Mouse (Mus musculus) layer of hippocampus, adult 8-10 months (tissue): Measurements from ENCODE around the gene Ifit1bl2. TPM values are rescaled to one million over a fixed set of nuclear protein-coding genes. Genes with fewer than 3 reads are reported as not detected.
"Not testable (repeated sequence)": the region's sequence is repeated elsewhere in the genome, so short reads cannot be mapped to it uniquely, and the experiment has no call there.

Source experiments
- DNase-seq, 2 experiments: peaks; one replicate each; pipeline ENCODE4 v3.0.0; 2022; ENCODE audit warnings: low spot score in 2 of 2
- total RNA-seq, 4 experiments: library from RNA; stranded (reverse); gene quantifications; 2 replicates each; pipeline ENCODE4 v1.2.4; 2022

The Ifit1bl2 gene
- total RNA-seq, result under 1 TPM; 0.54 to 0.70 (median 0.57) TPM

GRCm38 (mm10) chr19:34640623-34641022, at the start of gene Ifit1bl2, which contains the start of gene Ifit1:
Gene Ifit1bl2 (minus strand): TSS chr19:34640743.
Gene Ifit1 (plus strand): TSS chr19:34640871.
- DNase-seq, result no peak

- no peak for DNase-seq
Measured at GRCm38 (mm10) chr19:34685530-34685929, 45.0 kb upstream of the Ifit1bl2 start.

GRCm38 (mm10) chr19:34684857-34685256, 44.3 kb upstream of the Ifit1bl2 start:
- peak in 1 of 2 experiments; percentile 49 for DNase-seq

- DNase-seq, result no peak
Measured at GRCm38 (mm10) chr19:34678428-34678827, 37.9 kb upstream of the Ifit1bl2 start.

- DNase-seq, result no peak
Measured at GRCm38 (mm10) chr19:34673476-34673875, 32.9 kb upstream of the Ifit1bl2 start.

- DNase-seq, result peak; percentile 26 to 77
Measured at GRCm38 (mm10) chr19:34666127-34666526, 25.6 kb upstream of the Ifit1bl2 start.

- DNase-seq, result no peak
Measured at GRCm38 (mm10) chr19:34662740-34663139, 22.2 kb upstream of the Ifit1bl2 start.

GRCm38 (mm10) chr19:34662067-34662507, 21.5 kb upstream of the Ifit1bl2 start:
- peak; percentile 15 to 61 for DNase-seq

GRCm38 (mm10) chr19:34656511-34657298, 16.2 kb upstream of the Ifit1bl2 start:
- DNase-seq, result no peak

- no peak for DNase-seq
Measured at GRCm38 (mm10) chr19:34655227-34655805, 14.8 kb upstream of the Ifit1bl2 start.

GRCm38 (mm10) chr19:34650997-34651396, 10.5 kb upstream of the Ifit1bl2 start:
- DNase-seq, result no peak

- DNase-seq, result no peak
Measured at GRCm38 (mm10) chr19:34650276-34650675, 9.7 kb upstream of the Ifit1bl2 start.

- DNase-seq, result not testable (repeated sequence)
Measured at GRCm38 (mm10) chr19:34647630-34648029, 7.1 kb upstream of the Ifit1bl2 start.

- DNase-seq, result no peak
Measured at GRCm38 (mm10) chr19:34642616-34643015, 2.1 kb upstream of the Ifit1bl2 start.

GRCm38 (mm10) chr19:34636933-34637557, 3.5 kb downstream of the Ifit1bl2 start:
- DNase-seq, result peak; percentile 27 to 58

GRCm38 (mm10) chr19:34633484-34633883, 7.1 kb downstream of the Ifit1bl2 start:
- no peak for DNase-seq

- DNase-seq, result no peak
Measured at GRCm38 (mm10) chr19:34631487-34631886, 9.1 kb downstream of the Ifit1bl2 start.

GRCm38 (mm10) chr19:34627496-34627895, 13.0 kb downstream of the Ifit1bl2 start:
- no peak for DNase-seq

GRCm38 (mm10) chr19:34624663-34625062, 15.9 kb downstream of the Ifit1bl2 start:
- DNase-seq, result no peak

- no peak for DNase-seq
Measured at GRCm38 (mm10) chr19:34623781-34624180, 16.8 kb downstream of the Ifit1bl2 start.

GRCm38 (mm10) chr19:34620871-34621270, 19.7 kb downstream of the Ifit1bl2 start:
- DNase-seq, result no peak
